Comparison of ENCODE assay signal across 10 mouse cellular contexts in genomic region chr1:87658063-87658462, GRCm38 (mm10). TPM values are rescaled to one million over a fixed set of nuclear protein-coding genes. Genes with fewer than 3 reads are reported as not detected.
A peak's percentile ranks its signal among the peaks of the same experiment; 100 is the strongest.
DNase-seq lines count a peak whose midpoint lies in the region; ATAC-seq lines count a peak whose summit lies in the region.
"Had no signal": no experiment of that assay in that cellular context is flagged by ENCODE, and none has a peak within 500 bp of the region (broad histone marks: within the 10 kb centered on the region; RNA-seq: fewer than 3 reads in every experiment).

No protein-coding gene starts in this region.

- 0 out of 2 replicates have a peak, but pooled peaks have one; percentile 11 for ATAC-seq in hindbrain, embryonic 16.5 days
- ATAC-seq in hindbrain, embryonic 14.5 days (ENCODE audit: low FRiP score) = no peak
- ATAC-seq in stomach, embryonic 16.5 days (ENCODE audit: insufficient read depth, low FRiP score) = peak; percentile 17; the same call in 1 of the 2 replicates

- WGBS in hindbrain, embryonic 16.5 days = 68% methylated on average over 3 of the region's 3 CpGs
- 40% methylated on average over 3 of the region's 3 CpGs for WGBS in hindbrain, embryonic 14.5 days
- WGBS in embryonic facial prominence, embryonic 10.5 days = 48% methylated on average over 3 of the region's 3 CpGs
- 76% methylated on average over 3 of the region's 3 CpGs for whole genome bisulfite sequencing in stomach, embryonic 16.5 days

- H3K4me3 ChIP-seq in hindbrain, embryonic 16.5 days (ENCODE audit: low read length) = no peak overlapping the region
- no peak overlapping the region for H3K4me3 ChIP-seq in hindbrain, embryonic 14.5 days (replicated peaks; ENCODE audit: low read length)
- no peak overlapping the region for H3K4me3 ChIP-seq in embryonic facial prominence, embryonic 10.5 days
- H3K4me3 ChIP-seq in stomach, embryonic 16.5 days (replicated peaks; ENCODE audit: low read length) = no peak overlapping the region
- H3K4me3 ChIP-seq: limb, embryonic 13.5 days; myocyte had no signal

- no peaks in the 10 kb centered on the region for H3K36me3 ChIP-seq in hindbrain, embryonic 16.5 days (ENCODE audit: control insufficient read depth, insufficient read depth, low read length)
- no peaks in the 10 kb centered on the region for H3K36me3 ChIP-seq in hindbrain, embryonic 14.5 days (replicated peaks; ENCODE audit: control insufficient read depth, insufficient read depth)
- no peaks in the 10 kb centered on the region for H3K36me3 ChIP-seq in embryonic facial prominence, embryonic 10.5 days (replicated peaks)
- no peaks in the 10 kb centered on the region for H3K36me3 ChIP-seq in stomach, embryonic 16.5 days (ENCODE audit: control insufficient read depth, insufficient read depth, low read length)
- H3K36me3 ChIP-seq: limb, embryonic 13.5 days had no signal

- no peaks in the 10 kb centered on the region for H3K27me3 ChIP-seq in hindbrain, embryonic 16.5 days (replicated peaks; ENCODE audit: control insufficient read depth, insufficient read depth, low read length)
- no peaks in the 10 kb centered on the region for H3K27me3 ChIP-seq in hindbrain, embryonic 14.5 days (ENCODE audit: control insufficient read depth, insufficient read depth, low read length)
- H3K27me3 ChIP-seq in embryonic facial prominence, embryonic 10.5 days (replicated peaks; ENCODE audit: low read depth, poor library complexity, severe bottlenecking) = no peaks in the 10 kb centered on the region
- H3K27me3 ChIP-seq in stomach, embryonic 16.5 days (ENCODE audit: control insufficient read depth, insufficient read depth, low read length) = no peaks in the 10 kb centered on the region
- H3K27me3 ChIP-seq: limb, embryonic 13.5 days had no signal

- H3K9me3 ChIP-seq in hindbrain, embryonic 16.5 days (ENCODE audit: control insufficient read depth, low read length) = no peaks in the 10 kb centered on the region
- no peaks in the 10 kb centered on the region for H3K9me3 ChIP-seq in hindbrain, embryonic 14.5 days (ENCODE audit: control insufficient read depth, low read length)
- H3K9me3 ChIP-seq in embryonic facial prominence, embryonic 10.5 days = no peaks in the 10 kb centered on the region
- H3K9me3 ChIP-seq in stomach, embryonic 16.5 days (replicated peaks; ENCODE audit: control insufficient read depth, low read length) = no peaks in the 10 kb centered on the region
- H3K9me3 ChIP-seq: limb, embryonic 13.5 days had no signal

- no peak overlapping the region for H3K4me2 ChIP-seq in hindbrain, embryonic 16.5 days (ENCODE audit: low read length)
- no peak overlapping the region for H3K4me2 ChIP-seq in hindbrain, embryonic 14.5 days (replicated peaks)
- no peak overlapping the region for H3K4me2 ChIP-seq in stomach, embryonic 16.5 days (ENCODE audit: low read depth, low read length)
- H3K4me2 ChIP-seq: limb, embryonic 13.5 days had no signal

- peaks cover 3% of the 10 kb centered on the region; the same call in 1 of the 2 replicates for H3K4me1 ChIP-seq in hindbrain, embryonic 16.5 days (ENCODE audit: control insufficient read depth, insufficient read depth, low read depth, low read length)
- no peaks in the 10 kb centered on the region for H3K4me1 ChIP-seq in hindbrain, embryonic 14.5 days (replicated peaks; ENCODE audit: control insufficient read depth, insufficient read depth, low read length)
- H3K4me1 ChIP-seq in embryonic facial prominence, embryonic 10.5 days = peaks cover 20% of the 10 kb centered on the region
- peaks cover 3% of the 10 kb centered on the region; the same call in 1 of the 2 replicates for H3K4me1 ChIP-seq in stomach, embryonic 16.5 days (ENCODE audit: control insufficient read depth, insufficient read depth, low read length)

- no peak overlapping the region for H3K9ac ChIP-seq in hindbrain, embryonic 16.5 days (ENCODE audit: low read depth, low read length)
- H3K9ac ChIP-seq in hindbrain, embryonic 14.5 days = no peak overlapping the region
- no peak overlapping the region for H3K9ac ChIP-seq in stomach, embryonic 16.5 days (ENCODE audit: low read length)
- H3K9ac ChIP-seq: limb, embryonic 13.5 days had no signal

- DNase-seq in hindbrain, embryonic 14.5 days (ENCODE audit: low spot score) = no peak
- peak; percentile 46 to 59 for DNase-seq in right cerebral cortex, postnatal 10 days (ENCODE audit: low spot score in 2 of 2)
- DNase-seq in right cerebral cortex, postnatal 25 days = no peak
- no peak for DNase-seq in embryonic facial prominence, embryonic 10.5 days (ENCODE audit: low spot score)
- DNase-seq in cerebellum, adult 9-11 months = no peak
- no peak for DNase-seq in ovary, postnatal 10 days (ENCODE audit: low spot score)

- H3K27ac ChIP-seq in hindbrain, embryonic 16.5 days (ENCODE audit: low read depth, low read length) = no peak overlapping the region
- no peak overlapping the region for H3K27ac ChIP-seq in hindbrain, embryonic 14.5 days
- peak overlapping the region; percentile 40; the same call in 1 of the 2 replicates for H3K27ac ChIP-seq in embryonic facial prominence, embryonic 10.5 days (replicated peaks)
- no peak overlapping the region for H3K27ac ChIP-seq in stomach, embryonic 16.5 days (ENCODE audit: low read length)
- H3K27ac ChIP-seq: limb, embryonic 13.5 days had no signal

RNA-seq across cellular contexts. Expression of gene Inpp5d, which starts 38.0 kb away (rescaled TPM):
- polyA plus RNA-seq in hindbrain, embryonic 16.5 days (2015; fragmentation: Nextera tagmentation; extraction: Ambion mirVana) = 3.2 and 3.7 TPM in 2 replicates
- polyA plus RNA-seq in hindbrain, embryonic 14.5 days (2014; fragmentation: Nextera tagmentation; extraction: Ambion mirVana) = 3.4 and 4.6 TPM in 2 replicates
- 4.0 and 5.3 TPM in 2 replicates for polyA plus RNA-seq in embryonic facial prominence, embryonic 10.5 days (2016; fragmentation: Nextera tagmentation; extraction: Ambion mirVana)
- 6.3 and 8.6 TPM in 2 replicates for polyA plus RNA-seq in stomach, embryonic 16.5 days (2015; fragmentation: Nextera tagmentation; extraction: Ambion mirVana)

Comparison
In these comparisons a context has a peak if more than half of its experiments do, and no peak if none do; other contexts are left out.
1. DNase-seq: peak in right cerebral cortex, postnatal 10 days (2 of 2); none in hindbrain, embryonic 14.5 days (single experiment), right cerebral cortex, postnatal 25 days (single experiment), embryonic facial prominence, embryonic 10.5 days (single experiment), cerebellum, adult 9-11 months (single experiment) and ovary, postnatal 10 days (single experiment).